Mouse (Mus musculus) liver, adult 2 months (tissue): ENCODE data around the gene Rheb. TPM values are rescaled to one million over a fixed set of nuclear protein-coding genes. Genes with fewer than 3 reads are reported as not detected.

Experiments
- DNase-seq: peaks from one replicate; pipeline ENCODE4 v3.0.0-alpha.2; 2011; ENCODE audit warnings: low read depth, low spot score; ENCODE audit errors: extremely low read depth
- H3K27ac ChIP-seq: fragments of 200-500 bp; replicated peaks from 2 replicates; pipeline ENCODE4 v1.5.1; 2012; ENCODE audit warnings: low read depth, mild to moderate bottlenecking, control low read depth, inconsistent platforms, low read length; ENCODE audit not compliant: insufficient read depth
- H3K27me3 ChIP-seq: fragments of 200-500 bp; 2 replicates; pipeline ENCODE4 v1.6.1; 2012; ENCODE audit warnings: mild to moderate bottlenecking, moderate library complexity, low read length, inconsistent platforms; ENCODE audit not compliant: control insufficient read depth, insufficient read depth
- H3K36me3 ChIP-seq: fragments of 200-500 bp; 2 replicates; pipeline ENCODE4 v1.6.1; 2012; ENCODE audit warnings: low read length, inconsistent platforms; ENCODE audit not compliant: control insufficient read depth, insufficient read depth
- H3K4me1 ChIP-seq: fragments of 200-500 bp; 2 replicates; pipeline ENCODE4 v1.6.1; 2011; ENCODE audit warnings: low read length; ENCODE audit not compliant: control insufficient read depth, insufficient read depth
- H3K4me3 ChIP-seq: fragments of 200-500 bp; 2 replicates; pipeline ENCODE4 v1.5.1; 2011; ENCODE audit warnings: low read depth, mild to moderate bottlenecking, control low read depth, low read length, moderate library complexity; ENCODE audit not compliant: insufficient read depth
- H3K79me2 ChIP-seq: fragments of 200-500 bp; 2 replicates; pipeline ENCODE4 v1.6.1; 2012; ENCODE audit warnings: inconsistent platforms, mild to moderate bottlenecking, low read length, moderate library complexity; ENCODE audit not compliant: control insufficient read depth, insufficient read depth
- H3K9ac ChIP-seq: fragments of 200-500 bp; 2 replicates; pipeline ENCODE4 v1.6.1; 2012; ENCODE audit warnings: low read depth, mild to moderate bottlenecking, control low read depth, inconsistent platforms, low read length
- CTCF ChIP-seq: fragments of 200-500 bp; IDR thresholded peaks from 2 replicates; pipeline ENCODE4 v1.5.1; 2011; ENCODE audit warnings: low read depth, low read length, control low read depth
- POLR2A ChIP-seq: fragments of 200-500 bp; IDR thresholded peaks from 2 replicates; pipeline ENCODE4 v1.6.1; 2011; ENCODE audit warnings: low read length, control low read depth; ENCODE audit not compliant: insufficient read depth; ENCODE audit errors: extremely low read depth
- WGBS: fragments of 180-500 bp; shearing (Covaris S2); methylation state at CpG from one replicate; pipeline ENCODE4 v1.1.7; 2018; 5-methylcytosine and 5-hydroxymethylcytosine counted together
- polyA plus RNA-seq: library from polyadenylated mRNA; depleted of rRNA; stranded (reverse); fragments of >200 nt; gene quantifications from 2 replicates; pipeline ENCODE4 v1.2.3, GENCODE M21; 2012
- total RNA-seq: library from RNA; depleted of rRNA; stranded (reverse); fragments of >200 nt; gene quantifications from 2 replicates; pipeline ENCODE4 v1.2.3, GENCODE M21; 2014

The Rheb gene
- total and polyA plus RNA-seq, 2 experiments: 14.8 to 31.7 TPM

GRCm38 (mm10) chr5:24877836-24878624 lies 35.6 kb upstream of the Rheb start:
- no peak overlapping the region for H3K27ac ChIP-seq
- DNase-seq: peak; percentile 12
- H3K4me3 ChIP-seq: no peak overlapping the region
- TF ChIP-seq POLR2A (no peak), CTCF (no peak)
- no peaks in the 10 kb centered on the region for H3K4me1 ChIP-seq
- 90% methylated on average over 11 of the region's 11 CpGs for WGBS
- H3K79me2 ChIP-seq: no peaks in the 10 kb centered on the region
- peaks cover 31% of the 10 kb centered on the region for H3K36me3 ChIP-seq
- H3K27me3 ChIP-seq: no peaks in the 10 kb centered on the region
- H3K9ac ChIP-seq: no peak overlapping the region

DNA sequence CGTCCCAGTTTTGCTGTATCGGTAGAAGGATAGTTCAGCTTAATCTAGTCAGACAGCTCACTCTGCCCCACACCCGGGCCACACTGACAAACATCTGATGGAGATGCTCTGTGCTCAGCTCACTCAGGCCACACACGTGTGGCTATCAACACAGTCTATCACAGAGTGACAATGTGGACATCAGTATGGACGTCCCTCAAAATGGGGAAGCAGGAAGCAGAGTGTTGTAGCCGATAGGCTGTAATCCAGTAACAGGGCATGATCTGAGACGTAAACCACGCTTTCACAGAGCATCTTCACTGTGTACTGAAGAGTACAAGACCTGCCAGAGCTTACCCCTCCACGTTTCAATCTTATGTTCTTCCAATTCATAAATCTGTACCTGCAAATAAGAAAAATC lies 34.2 kb upstream of the Rheb start:
- Histone ChIP-seq H3K27ac (no peak overlapping the region), H3K79me2 (no peaks in the 10 kb centered on the region), H3K4me3 (no peak overlapping the region), H3K4me1 (no peaks in the 10 kb centered on the region), H3K27me3 (no peaks in the 10 kb centered on the region), H3K36me3 (peaks cover 34% of the 10 kb centered on the region), H3K9ac (no peak overlapping the region)
- 94% methylated on average over 9 of the region's 9 CpGs for WGBS
- TF ChIP-seq CTCF: no peak
- no peak for TF ChIP-seq POLR2A
- DNase-seq: no peak

- WGBS: 91% methylated on average over 4 of the region's 4 CpGs
- no peak overlapping the region for H3K27ac ChIP-seq
- H3K9ac ChIP-seq: no peak overlapping the region
- H3K27me3 ChIP-seq: no peaks in the 10 kb centered on the region
- no peaks in the 10 kb centered on the region for H3K4me1 ChIP-seq
- TF ChIP-seq CTCF (no peak), POLR2A (no peak)
- H3K4me3 ChIP-seq: no peak overlapping the region
- H3K36me3 ChIP-seq: peaks cover 43% of the 10 kb centered on the region
- no peak for DNase-seq
- no peaks in the 10 kb centered on the region for H3K79me2 ChIP-seq
Measured at GRCm38 (mm10) chr5:24874111-24874510, 31.7 kb upstream of the Rheb start.

- no peak overlapping the region for H3K9ac ChIP-seq
- H3K27ac ChIP-seq: no peak overlapping the region
- DNase-seq: no peak
- H3K36me3 ChIP-seq: peaks cover 41% of the 10 kb centered on the region
- no peaks in the 10 kb centered on the region for H3K4me1 ChIP-seq
- H3K27me3 ChIP-seq: no peaks in the 10 kb centered on the region
- 87% methylated on average over 6 of the region's 6 CpGs for WGBS
- H3K79me2 ChIP-seq: no peaks in the 10 kb centered on the region
- TF ChIP-seq POLR2A: no peak
- no peak for TF ChIP-seq CTCF
- H3K4me3 ChIP-seq: no peak overlapping the region
Measured at GRCm38 (mm10) chr5:24873221-24873620, 30.8 kb upstream of the Rheb start.

DNA sequence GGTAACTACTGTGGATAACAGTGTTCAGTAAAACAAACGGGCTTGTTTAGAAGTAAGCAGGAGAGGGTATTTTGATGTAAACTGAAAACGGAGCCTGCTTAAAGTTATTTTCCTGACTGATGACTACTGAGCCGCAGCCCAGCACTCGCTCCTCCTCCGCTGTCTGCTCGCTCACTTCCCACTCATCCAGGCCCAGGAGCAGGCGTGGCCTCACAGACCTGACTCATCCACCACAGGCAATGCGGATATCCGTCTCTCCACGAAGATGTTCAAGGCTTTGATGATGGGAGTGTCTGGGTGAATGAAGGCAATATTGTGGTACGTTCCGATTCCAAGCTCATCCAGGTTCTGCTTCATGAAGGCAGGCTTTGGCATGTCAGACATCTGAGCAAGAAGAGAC lies 28.9 kb upstream of the Rheb start:
- Histone ChIP-seq H3K27ac (no peak overlapping the region), H3K27me3 (no peaks in the 10 kb centered on the region), H3K4me1 (no peaks in the 10 kb centered on the region), H3K4me3 (no peak overlapping the region), H3K36me3 (peaks cover 48% of the 10 kb centered on the region), H3K9ac (no peak overlapping the region), H3K79me2 (no peaks in the 10 kb centered on the region)
- 92% methylated on average over 12 of the region's 12 CpGs for WGBS
- DNase-seq: no peak
- TF ChIP-seq POLR2A: no peak

- WGBS: 77% methylated on average over 11 of the region's 11 CpGs
- no peak for TF ChIP-seq CTCF
- no peak for TF ChIP-seq POLR2A
- Histone ChIP-seq H3K9ac (no peak overlapping the region), H3K4me3 (no peak overlapping the region), H3K27me3 (no peaks in the 10 kb centered on the region), H3K27ac (no peak overlapping the region), H3K79me2 (no peaks in the 10 kb centered on the region), H3K36me3 (peaks cover 52% of the 10 kb centered on the region; the same call in 1 of the 2 replicates), H3K4me1 (no peaks in the 10 kb centered on the region)
- no peak for DNase-seq
Measured at GRCm38 (mm10) chr5:24869796-24870289, 27.4 kb upstream of the Rheb start.
